Mouse (Mus musculus) G1E (cell line): ENCODE results near the gene Itsn1. TPM values are rescaled to one million over a fixed set of nuclear protein-coding genes. Genes with fewer than 3 reads are reported as not detected.

Source experiments
- ATAC-seq: 2 replicates; pipeline ENCODE4 v1.8.0; 2016; ENCODE audit warnings: mild to moderate bottlenecking; ENCODE audit not compliant: insufficient number of reproducible peaks, poor library complexity, low FRiP score, severe bottlenecking; ENCODE audit errors: extremely low read depth
- DNase-seq: peaks from one replicate; pipeline ENCODE4 v3.0.0; 2012; ENCODE audit warnings: low spot score
- H3K27me3 ChIP-seq: 2 replicates; pipeline ENCODE4 v1.6.1; 2012; ENCODE audit warnings: mild to moderate bottlenecking, low read length, inconsistent platforms; ENCODE audit not compliant: insufficient read depth
- H3K36me3 ChIP-seq: replicated peaks from 2 replicates; pipeline ENCODE3; 2012; ENCODE audit warnings: mild to moderate bottlenecking, inconsistent platforms
- H3K4me1 ChIP-seq: 2 replicates; pipeline ENCODE4 v1.6.1; 2012; ENCODE audit warnings: low read depth, low read length, inconsistent platforms, mixed read lengths; ENCODE audit not compliant: insufficient read depth
- H3K4me3 ChIP-seq: 2 replicates; pipeline ENCODE4 v1.5.1; 2012; ENCODE audit warnings: low read depth, mild to moderate bottlenecking, inconsistent platforms, low read length, moderate library complexity, mixed read lengths
- H3K9me3 ChIP-seq: replicated peaks from 2 replicates; pipeline ENCODE4 v1.6.1; 2012; ENCODE audit warnings: inconsistent platforms
- CTCF ChIP-seq: IDR thresholded peaks from 2 replicates; pipeline ENCODE4 v1.5.1; 2012; ENCODE audit warnings: low read depth, low read length, inconsistent platforms, mixed read lengths
- GATA1 ChIP-seq: IDR thresholded peaks from 2 replicates; pipeline ENCODE4 v1.6.1; 2012; ENCODE audit warnings: borderline replicate concordance, low read length, inconsistent platforms, mixed read lengths
- GATA2 ChIP-seq: IDR thresholded peaks from 2 replicates; pipeline ENCODE4 v1.6.1; 2012; ENCODE audit warnings: low read depth, low read length, inconsistent platforms, borderline replicate concordance
- POLR2AphosphoS5 ChIP-seq: IDR thresholded peaks from 2 replicates; pipeline ENCODE4 v1.6.1; 2012; ENCODE audit warnings: low read depth, low read length, inconsistent platforms; ENCODE audit not compliant: insufficient replicate concordance
- TAL1 ChIP-seq: conservative IDR thresholded peaks from 2 replicates; pipeline ENCODE4 v1.6.1; 2012; ENCODE audit warnings: low read depth, low read length, inconsistent platforms, mixed read lengths
- polyA plus RNA-seq: library from polyadenylated mRNA; stranded (reverse); fragments of >175 nt; gene quantifications from 2 replicates; pipeline ENCODE4 v1.2.3, GENCODE M21; 2012
- total RNA-seq, 2 experiments: library from RNA; stranded (forward) in 1 of 2; stranded (reverse) in 1 of 2; fragments of 200-1000 nt in 1 of 2; fragments of >200 nt in 1 of 2; fragmentation: Nextera tagmentation in 1 of 2; gene quantifications; 2 replicates each; pipeline ENCODE4 v1.2.3; 2014 to 2017

The Itsn1 gene
- total RNA-seq (2014; fragmentation: Nextera tagmentation) (34.7 and 64.8 TPM in 2 replicates), total RNA-seq (2017) (30.1 and 32.6 TPM in 2 replicates), polyA plus RNA-seq (19.9 and 20.8 TPM in 2 replicates)

DNA sequence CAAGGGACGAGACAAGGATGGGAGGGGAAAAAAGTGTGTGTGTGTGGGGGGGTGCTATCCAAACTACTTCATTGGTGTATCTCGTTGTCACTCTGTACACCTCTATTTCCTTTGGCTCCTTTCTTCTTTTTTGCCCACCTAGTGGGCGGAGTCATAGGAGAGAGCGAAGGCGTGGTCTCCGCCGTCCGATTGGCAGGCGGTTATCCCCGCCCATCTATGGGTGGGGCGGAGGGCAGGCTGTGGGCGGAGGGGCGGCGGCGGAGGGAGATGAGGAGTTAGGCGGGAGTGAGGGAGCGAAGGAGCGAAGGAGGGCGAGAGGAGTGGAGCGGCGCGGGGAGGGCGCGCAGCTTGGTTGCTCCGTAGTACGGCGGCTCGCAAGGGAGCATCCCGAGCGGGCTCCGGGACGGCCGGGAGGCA is at the start of gene Itsn1:
Gene Itsn1 (plus strand): TSS at position 216 of the 417 bp plus-strand sequence.
- Histone ChIP-seq H3K4me1 (peaks cover 54% of the 10 kb centered on the region), H3K4me3 (peak within 1 kb of the TSS; percentile 84), H3K9me3 (no peaks in the 10 kb centered on the region), H3K36me3 (peaks cover 31% of the 10 kb centered on the region), H3K27me3 (peaks cover 15% of the 10 kb centered on the region)
- peak; percentile 67 for ATAC-seq
- peak; percentile 91 for DNase-seq
- TF ChIP-seq CTCF: no peak
- TF ChIP-seq GATA1: no peak
- peak; percentile 79; the same call in 1 of the 2 replicates for TF ChIP-seq GATA2
- TF ChIP-seq TAL1: no peak

DNA sequence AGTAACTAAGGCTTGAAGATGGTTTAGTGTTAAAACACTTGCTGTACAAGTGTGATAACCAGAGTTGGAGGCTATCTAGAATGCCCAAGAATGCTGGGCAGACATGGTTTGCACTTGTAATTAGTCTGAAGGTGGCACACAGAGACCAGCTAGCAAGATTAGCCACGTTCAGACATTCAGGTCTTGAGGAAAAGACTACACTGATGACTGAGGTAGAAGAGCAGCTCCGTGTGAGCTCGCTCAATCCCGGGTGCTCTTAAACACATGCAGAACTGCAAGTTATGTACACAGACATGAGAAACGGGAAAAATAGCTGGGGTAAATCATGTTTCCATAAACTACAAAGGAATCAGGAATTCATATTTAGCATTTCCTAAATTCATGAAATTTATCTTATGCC is 48.4 kb upstream of the Itsn1 start:
- H3K36me3 ChIP-seq: peaks cover 95% of the 10 kb centered on the region
- H3K4me3 ChIP-seq: no peak overlapping the region
- no peak for ATAC-seq
- no peaks in the 10 kb centered on the region for H3K9me3 ChIP-seq
- TF ChIP-seq CTCF: no peak
- TF ChIP-seq TAL1: no peak
- no peak for TF ChIP-seq GATA1
- TF ChIP-seq POLR2AphosphoS5: no peak
- no peak for TF ChIP-seq GATA2
- DNase-seq: no peak
- H3K4me1 ChIP-seq: peaks cover 7% of the 10 kb centered on the region; the same call in 1 of the 2 replicates
- H3K27me3 ChIP-seq: no peaks in the 10 kb centered on the region

DNA sequence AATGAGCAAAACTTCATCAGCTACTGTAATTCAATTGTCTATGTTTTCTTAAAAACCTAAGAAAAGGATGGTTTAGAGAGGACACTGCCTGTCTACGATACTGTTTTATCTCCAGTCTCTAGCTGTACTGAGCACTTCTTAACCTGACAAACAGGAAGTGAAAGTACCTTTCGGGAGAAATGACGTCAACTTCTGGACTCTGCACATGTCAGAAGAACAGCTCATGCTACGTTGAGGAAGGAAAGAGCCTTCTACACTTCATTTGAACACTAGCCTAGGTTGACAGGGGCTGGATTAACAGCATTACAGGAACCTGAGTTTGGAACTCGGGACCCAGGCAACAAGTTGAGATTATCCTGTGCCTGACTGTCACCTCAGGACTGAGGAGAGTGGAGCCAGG is 43.6 kb upstream of the Itsn1 start:
- Histone ChIP-seq H3K9me3 (no peaks in the 10 kb centered on the region), H3K4me3 (no peak overlapping the region), H3K27me3 (no peaks in the 10 kb centered on the region), H3K36me3 (peaks cover 70% of the 10 kb centered on the region), H3K4me1 (peaks cover 41% of the 10 kb centered on the region)
- no peak for TF ChIP-seq CTCF
- TF ChIP-seq GATA2: no peak
- no peak for TF ChIP-seq TAL1
- TF ChIP-seq GATA1: no peak
- TF ChIP-seq POLR2AphosphoS5: no peak
- ATAC-seq: no peak
- no peak for DNase-seq

DNA sequence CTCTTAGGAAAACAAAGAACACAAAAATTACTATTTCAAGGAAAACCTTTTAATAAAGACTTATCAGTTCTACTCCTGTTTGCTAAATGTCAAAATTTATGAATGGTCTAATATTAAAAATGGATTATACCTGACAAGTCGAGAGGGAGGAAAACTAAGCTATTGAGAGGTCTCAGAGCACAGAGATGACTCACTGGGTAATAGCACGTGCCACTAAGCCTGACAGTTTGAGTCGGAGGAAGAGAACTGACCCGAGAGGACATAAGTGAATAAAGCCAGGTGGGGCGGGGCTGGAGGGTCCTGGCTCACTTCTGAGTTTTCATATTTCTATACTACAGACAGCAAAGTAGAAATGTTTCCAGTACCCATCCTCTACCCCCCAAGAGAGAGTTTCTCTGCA is 42.7 kb upstream of the Itsn1 start:
- no peak for ATAC-seq
- Histone ChIP-seq H3K4me1 (peaks cover 46% of the 10 kb centered on the region), H3K27me3 (no peaks in the 10 kb centered on the region), H3K4me3 (no peak overlapping the region), H3K36me3 (peaks cover 70% of the 10 kb centered on the region), H3K9me3 (no peaks in the 10 kb centered on the region)
- TF ChIP-seq POLR2AphosphoS5: no peak
- TF ChIP-seq GATA2: no peak
- no peak for TF ChIP-seq TAL1
- TF ChIP-seq GATA1: no peak
- no peak for TF ChIP-seq CTCF
- DNase-seq: no peak

DNA sequence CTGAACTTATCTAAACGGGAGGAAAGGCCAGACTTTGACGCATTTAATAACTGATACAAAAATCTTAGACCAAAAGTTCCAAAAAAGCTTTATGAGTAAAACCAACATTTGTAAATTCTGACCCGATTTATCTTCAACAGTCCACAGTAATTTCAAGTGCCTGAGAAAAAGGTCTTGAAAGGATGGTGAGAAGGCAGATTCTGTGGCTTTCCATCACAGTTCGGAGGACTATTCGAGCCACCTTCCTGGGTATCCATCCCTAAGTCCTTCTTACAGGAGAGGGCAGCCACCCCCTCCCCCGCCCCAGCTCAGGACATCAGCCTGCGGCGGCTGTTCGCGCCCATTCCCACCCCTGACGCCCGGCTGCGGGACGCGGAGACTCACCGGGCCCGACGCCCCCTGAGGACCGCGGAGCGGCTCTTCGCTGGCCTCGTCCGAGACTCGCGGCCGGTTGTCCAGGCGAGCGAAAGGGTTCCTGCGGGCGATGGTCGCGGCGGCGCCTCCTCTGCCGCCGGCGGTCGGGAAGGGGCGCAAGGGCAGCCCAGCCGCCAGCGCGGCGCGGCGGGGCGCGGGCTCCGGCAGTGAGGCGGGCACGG is 41.0 kb upstream of the Itsn1 start:
- Histone ChIP-seq H3K27me3 (no peaks in the 10 kb centered on the region), H3K4me3 (peak overlapping the region; percentile 93), H3K9me3 (no peaks in the 10 kb centered on the region), H3K4me1 (peaks cover 44% of the 10 kb centered on the region), H3K36me3 (peaks cover 63% of the 10 kb centered on the region)
- TF ChIP-seq GATA2: no peak
- TF ChIP-seq GATA1: no peak
- TF ChIP-seq POLR2AphosphoS5: no peak
- no peak for TF ChIP-seq CTCF
- ATAC-seq (no peak), DNase-seq (peak; percentile 12)

DNA sequence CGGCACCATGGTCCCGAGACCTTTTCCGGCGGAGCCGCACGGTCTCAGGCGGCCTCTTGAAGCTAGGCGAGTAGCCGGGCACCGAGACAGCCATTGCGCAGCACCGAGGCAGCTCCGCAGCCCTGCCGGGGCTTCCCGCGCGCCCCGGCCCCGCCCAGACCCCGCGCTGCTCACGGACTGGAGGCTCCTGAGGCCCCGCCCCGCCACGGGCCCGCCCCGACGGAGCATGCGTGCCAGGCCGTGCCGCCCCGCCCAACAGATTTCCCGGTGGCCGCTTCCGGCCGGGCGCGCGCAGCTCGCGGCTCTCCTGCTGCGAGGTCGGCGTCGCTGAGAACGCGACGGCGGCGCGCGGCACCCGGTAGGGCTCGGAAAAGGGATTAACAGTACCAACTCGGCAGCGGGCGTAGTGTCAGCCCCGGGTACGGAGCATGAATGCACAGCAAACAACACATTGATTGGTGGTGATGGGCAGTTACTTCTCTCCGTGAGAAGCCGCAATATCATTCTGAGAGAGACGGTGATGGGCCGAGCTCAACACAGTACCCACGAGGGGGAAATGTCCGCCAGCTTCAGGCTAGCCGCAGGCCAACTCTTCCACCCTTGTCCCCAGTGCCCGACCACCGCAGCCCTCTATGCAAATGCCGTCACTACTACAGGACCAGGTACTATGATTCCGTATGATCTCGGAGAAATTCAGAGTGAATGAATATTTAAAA is 40.3 kb upstream of the Itsn1 start, which contains the start of gene Donson:
Gene Donson (minus strand): TSS at position 152 of the 716 bp plus-strand sequence.
- H3K27me3 ChIP-seq: no peaks in the 10 kb centered on the region
- H3K4me3 ChIP-seq: peak within 1 kb of the TSS; percentile 93
- peaks cover 44% of the 10 kb centered on the region for H3K4me1 ChIP-seq
- peaks cover 61% of the 10 kb centered on the region for H3K36me3 ChIP-seq
- DNase-seq: peak; percentile 91
- ATAC-seq: peak; percentile 41; the same call in 1 of the 2 replicates
- H3K9me3 ChIP-seq: no peaks in the 10 kb centered on the region
- TF ChIP-seq CTCF (no peak), POLR2AphosphoS5 (no peak)
